13 mouse cellular contexts compared by ENCODE assay signal in the genomic region with DNA sequence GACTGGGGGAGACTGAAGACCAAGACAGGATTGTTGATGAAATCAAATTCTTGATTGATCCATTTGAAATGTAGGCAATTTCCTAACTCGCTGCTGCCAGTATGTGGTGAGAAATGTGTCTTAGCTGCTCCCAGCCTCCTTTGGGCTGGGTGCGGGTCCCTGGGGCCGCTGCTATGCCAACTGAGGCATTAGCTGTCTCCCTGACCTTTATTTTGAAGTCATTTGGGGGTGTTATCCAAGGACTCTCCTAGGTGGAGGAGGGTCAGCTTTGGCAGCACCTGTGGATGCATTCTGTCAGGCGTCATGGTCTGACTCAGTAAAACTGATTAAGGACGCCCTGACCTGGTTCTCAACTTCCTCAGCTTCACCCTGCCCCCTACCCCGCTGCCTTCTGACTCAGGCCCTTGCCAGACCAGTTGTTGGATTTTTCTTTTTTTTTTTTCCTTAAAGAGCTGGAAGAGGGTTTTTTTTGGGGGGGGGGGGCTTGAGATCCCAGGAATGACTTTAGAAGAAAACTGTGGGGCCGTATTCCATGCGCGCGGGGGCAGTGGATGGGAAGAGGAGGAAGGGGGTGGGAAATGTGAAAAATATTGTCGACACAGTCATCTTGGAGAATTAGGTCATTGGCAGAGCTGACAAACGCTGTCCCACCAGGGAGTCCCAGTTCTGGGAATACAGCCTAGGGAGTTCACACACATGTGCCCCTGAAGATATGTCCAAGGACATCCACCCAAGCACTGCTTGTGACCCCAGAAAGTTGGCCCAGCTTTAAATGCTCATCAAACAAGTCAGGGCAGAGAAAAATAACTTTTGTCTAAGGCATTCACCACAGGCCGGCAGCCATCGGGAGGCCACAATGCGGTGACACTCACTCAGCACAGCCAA. TPM values are rescaled to one million over a fixed set of nuclear protein-coding genes. Genes with fewer than 3 reads are reported as not detected.
A peak's percentile ranks its signal among the peaks of the same experiment; 100 is the strongest.
DNase-seq lines count a peak whose midpoint lies in the region; ATAC-seq lines count a peak whose summit lies in the region.
"Had no signal": no experiment of that assay in that cellular context is flagged by ENCODE, and none has a peak within 500 bp of the region (broad histone marks: within the 10 kb centered on the region; RNA-seq: fewer than 3 reads in every experiment).

No protein-coding gene starts in this region.

- DNase-seq in lung, adult 18-20 months: peak; percentile 33 to 35
- DNase-seq in lung, postnatal 4 days: no peak
- peak; percentile 65 for DNase-seq in adrenal gland, postnatal 25 days
- DNase-seq in heart, adult 8-10 months (ENCODE audit: low spot score): peak; percentile 76
- DNase-seq in left cerebral cortex, postnatal 25 days (ENCODE audit: low spot score in 2 of 2): no peak
- DNase-seq in frontal cortex, postnatal 25 days (ENCODE audit: low spot score in 2 of 2): no peak

- 69% methylated on average over 15 of the region's 15 CpGs for WGBS in stomach, embryonic 15.5 days

- no peak overlapping the region for H3K9ac ChIP-seq in stomach, embryonic 15.5 days
- H3K9ac ChIP-seq: midbrain, embryonic 13.5 days had no signal

- intact Hi-C loops in left cerebral cortex, postnatal 25 days (cut with DNase I): loop anchor here (10.0 kb wide), 1 partner anchor 302 kb away; no protein-coding TSS in a partner anchor

- no peak overlapping the region for H3K27ac ChIP-seq in stomach, embryonic 15.5 days
- H3K27ac ChIP-seq: midbrain, embryonic 13.5 days had no signal

- no peaks in the 10 kb centered on the region for H3K36me3 ChIP-seq in stomach, embryonic 15.5 days
- H3K36me3 ChIP-seq: midbrain, embryonic 13.5 days had no signal

- no peaks in the 10 kb centered on the region for H3K27me3 ChIP-seq in stomach, embryonic 15.5 days (replicated peaks)
- H3K27me3 ChIP-seq: midbrain, embryonic 13.5 days had no signal

- H3K4me1 ChIP-seq in stomach, embryonic 15.5 days: peaks cover 4% of the 10 kb centered on the region; the same call in 1 of the 2 replicates
- H3K4me1 ChIP-seq: midbrain, embryonic 13.5 days had no signal

- peak; percentile 27; the same call in 1 of the 2 replicates for ATAC-seq in stomach, embryonic 15.5 days (ENCODE audit: insufficient read depth, low FRiP score, low read depth)
- ATAC-seq in megakaryocyte-erythroid progenitor cell, adult 5-6 weeks (replicated peaks; ENCODE audit: low FRiP score, low TSS enrichment, poor library complexity, severe bottlenecking): no peak
- ATAC-seq: midbrain, embryonic 13.5 days had no signal

- H3K4me2 ChIP-seq in stomach, embryonic 15.5 days: no peak overlapping the region
- H3K4me2 ChIP-seq: midbrain, embryonic 13.5 days had no signal

- no peak overlapping the region for H3K4me3 ChIP-seq in stomach, embryonic 15.5 days (replicated peaks)
- H3K4me3 ChIP-seq: midbrain, embryonic 13.5 days had no signal

- no peaks in the 10 kb centered on the region for H3K9me3 ChIP-seq in stomach, embryonic 15.5 days
- H3K9me3 ChIP-seq: midbrain, embryonic 13.5 days had no signal

RNA-seq across cellular contexts. Expression of a gene that starts 12.7 kb away (rescaled TPM):
- total RNA-seq in adrenal gland, postnatal 25 days (2021): not detected in 2 replicates
- total RNA-seq in heart, adult 8-10 months (2022): not detected
- 0.26 and 0.36 TPM in 2 replicates for polyA plus RNA-seq in stomach, embryonic 15.5 days (2015; fragmentation: Nextera tagmentation; extraction: Ambion mirVana)
- total RNA-seq in megakaryocyte-erythroid progenitor cell, adult 5-6 weeks (2014; fragmentation: Nextera tagmentation): not detected in 2 replicates
- total RNA-seq in megakaryocyte-erythroid progenitor cell, adult 5-6 weeks (2017): not detected in 2 replicates
- total RNA-seq in left cerebral cortex, postnatal 25 days (2021): not detected
- total RNA-seq: layer of hippocampus, postnatal 14 days; MEL had no signal
- polyA plus RNA-seq: cortical plate, adult 2 months; midbrain, embryonic 13.5 days had no signal

RNA-seq across cellular contexts. Expression of a gene that starts 33.5 kb away (rescaled TPM):
- not detected in 2 replicates for total RNA-seq in adrenal gland, postnatal 25 days (2021)
- not detected for total RNA-seq in heart, adult 8-10 months (2022)
- polyA plus RNA-seq in stomach, embryonic 15.5 days (2015; fragmentation: Nextera tagmentation; extraction: Ambion mirVana): 232 and 273 TPM in 2 replicates
- not detected in 2 replicates for total RNA-seq in megakaryocyte-erythroid progenitor cell, adult 5-6 weeks (2014; fragmentation: Nextera tagmentation)
- total RNA-seq in megakaryocyte-erythroid progenitor cell, adult 5-6 weeks (2017): not detected in 2 replicates
- total RNA-seq in left cerebral cortex, postnatal 25 days (2021): not detected
- total RNA-seq: layer of hippocampus, postnatal 14 days; MEL had no signal
- polyA plus RNA-seq: cortical plate, adult 2 months; midbrain, embryonic 13.5 days had no signal

RNA-seq across cellular contexts. Expression of a gene that starts 39.4 kb away (rescaled TPM):
- 429 and 434 TPM in 2 replicates for total RNA-seq in adrenal gland, postnatal 25 days (2021)
- total RNA-seq in heart, adult 8-10 months (2022): 100 to 1,000 TPM; 121 to 145 (median 138) TPM
- 670 and 699 TPM in 2 replicates for polyA plus RNA-seq in stomach, embryonic 15.5 days (2015; fragmentation: Nextera tagmentation; extraction: Ambion mirVana)
- total RNA-seq in megakaryocyte-erythroid progenitor cell, adult 5-6 weeks (2014; fragmentation: Nextera tagmentation): 264 and 276 TPM in 2 replicates
- total RNA-seq in megakaryocyte-erythroid progenitor cell, adult 5-6 weeks (2017): 406 and 434 TPM in 2 replicates
- 100 to 1,000 TPM; 352 to 369 TPM for total RNA-seq in left cerebral cortex, postnatal 25 days (2021)

RNA-seq across cellular contexts. Expression of a gene that starts 56.2 kb away (rescaled TPM):
- not detected in 2 replicates for total RNA-seq in adrenal gland, postnatal 25 days (2021)
- not detected for total RNA-seq in heart, adult 8-10 months (2022)
- polyA plus RNA-seq in stomach, embryonic 15.5 days (2015; fragmentation: Nextera tagmentation; extraction: Ambion mirVana): not detected in 2 replicates
- not detected in 2 replicates for total RNA-seq in megakaryocyte-erythroid progenitor cell, adult 5-6 weeks (2014; fragmentation: Nextera tagmentation)
- total RNA-seq in megakaryocyte-erythroid progenitor cell, adult 5-6 weeks (2017): not detected in 2 replicates
- total RNA-seq in left cerebral cortex, postnatal 25 days (2021): not detected
- total RNA-seq: layer of hippocampus, postnatal 14 days; MEL had no signal
- polyA plus RNA-seq: cortical plate, adult 2 months; midbrain, embryonic 13.5 days; spleen, adult 2 months had no signal

Comparison
In these comparisons a context has a peak if more than half of its experiments do, and no peak if none do; other contexts are left out.
1. DNase-seq: peak in lung, adult 18-20 months (2 of 2), adrenal gland, postnatal 25 days (single experiment) and heart, adult 8-10 months (single experiment); none in lung, postnatal 4 days (0 of 2), left cerebral cortex, postnatal 25 days (0 of 2) and frontal cortex, postnatal 25 days (0 of 2).